Mouse (Mus musculus): ENCODE results near the gene Crisp4. TPM values are rescaled to one million over a fixed set of nuclear protein-coding genes. Genes with fewer than 3 reads are reported as not detected.
A peak's percentile ranks its signal among the peaks of the same experiment; 100 is the strongest.

Gene Crisp4
- polyA plus RNA-seq, 1 experiment from 2014 or later: not detected

DNA sequence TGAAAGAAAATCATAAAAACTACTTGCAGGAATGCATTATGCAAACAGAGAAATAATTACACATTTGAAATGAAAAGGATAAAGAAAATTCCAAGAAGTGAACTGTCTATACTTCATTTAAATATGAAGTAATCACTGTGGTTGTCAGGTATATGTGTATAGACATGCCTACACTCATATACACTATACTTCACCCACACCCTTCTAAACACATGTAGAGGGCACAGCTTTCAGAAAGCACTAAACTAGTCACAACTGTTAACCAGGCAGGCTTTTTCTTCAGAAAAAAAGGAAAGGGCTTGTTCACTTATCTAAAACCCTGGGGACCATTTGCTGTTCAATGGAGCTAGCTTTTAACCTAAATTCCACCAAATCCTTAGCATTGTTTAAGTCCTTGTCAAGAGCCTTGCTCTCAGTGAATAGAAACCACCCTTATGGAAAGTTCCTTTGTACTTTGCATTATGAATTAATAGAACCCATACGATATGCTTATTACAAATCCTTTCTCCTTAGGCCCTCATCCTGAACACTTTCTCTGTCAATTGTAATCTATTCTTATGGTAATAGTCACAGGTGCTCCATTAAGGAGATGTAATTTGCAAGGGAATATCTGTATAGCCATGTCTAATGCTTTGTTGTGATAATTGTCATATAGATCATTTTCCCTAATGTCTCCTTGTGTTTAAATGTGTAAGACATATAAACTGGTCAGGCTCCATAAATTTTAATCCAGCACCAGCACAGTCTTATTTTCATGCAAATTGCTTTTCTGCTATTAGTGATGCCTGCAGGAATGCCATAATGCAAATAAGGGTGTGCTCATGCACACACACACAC, 40.5 kb downstream of the Crisp4 start:
- Histone ChIP-seq H3K4me2 (no peak overlapping the region), H3K36me3 (replicated peaks) (no peaks in the 10 kb centered on the region), H3K4me3 (no peak overlapping the region), H3K4me1 (0 out of 2 replicates have a peak, but pooled peaks cover 3% of the 10 kb centered on the region), H3K9ac (no peak overlapping the region), H3K9me3 (no peaks in the 10 kb centered on the region), H3K27me3 (replicated peaks) (no peaks in the 10 kb centered on the region), H3K27ac (no peak overlapping the region)
- peak; percentile 71; the same call in 1 of the 2 replicates for ATAC-seq (replicated peaks)
- 17% methylated on average over 1 of the region's 1 CpGs for WGBS

Other genes starting within 250 kb of the Crisp4 start
- gene Defb18, start 91.5 kb upstream of the Crisp4 start, polyA plus RNA-seq (2015; fragmentation: Nextera tagmentation; extraction: Ambion mirVana): not detected in 2 replicates
- gene Defb41, start 119.2 kb upstream of the Crisp4 start, polyA plus RNA-seq (2015; fragmentation: Nextera tagmentation; extraction: Ambion mirVana): not detected in 2 replicates

Data from midbrain, embryonic 15.5 days (tissue).